Mouse (Mus musculus): ENCODE measurements at regions not wholly inside any gene's neighbourhood (a gene's known extent, or its start where the extent isn't known, plus 50 kb on each side); places are given as distances from the start of the nearest gene placed in this dataset.
A peak's percentile ranks its signal among the peaks of the same experiment; 100 is the strongest.
"Not testable (repeated sequence)": the region's sequence is repeated elsewhere in the genome, so short reads cannot be mapped to it uniquely, and the experiment has no call there.

- ATAC-seq (replicated peaks; ENCODE audit: low FRiP score) (no peak), DNase-seq (ENCODE audit: low spot score) (no peak)
- H3K27me3 ChIP-seq (replicated peaks; ENCODE audit: control insufficient read depth, insufficient read depth, low read length) = no peaks in the 10 kb centered on the region
- H3K4me2 ChIP-seq = no peak overlapping the region
- no peak overlapping the region for H3K27ac ChIP-seq (ENCODE audit: low read depth, low read length)
- no peaks in the 10 kb centered on the region for H3K4me1 ChIP-seq (replicated peaks; ENCODE audit: control insufficient read depth, insufficient read depth, low read length)
- H3K9ac ChIP-seq (ENCODE audit: low read depth, low read length) = no peak overlapping the region
- no peaks in the 10 kb centered on the region for H3K9me3 ChIP-seq (ENCODE audit: control insufficient read depth, low read length)
- no peak overlapping the region for H3K4me3 ChIP-seq (ENCODE audit: low read depth, low read length)
- 80% methylated on average over 2 of the region's 2 CpGs for WGBS
- no peaks in the 10 kb centered on the region for H3K36me3 ChIP-seq (ENCODE audit: control insufficient read depth, insufficient read depth, low read length)
Measured at GRCm38 (mm10) chr9:81312047-81312446, 321.6 kb downstream of the Htr1b start.

- ATAC-seq (replicated peaks; ENCODE audit: low FRiP score) (no peak), DNase-seq (ENCODE audit: low spot score) (no peak)
- H3K4me1 ChIP-seq (replicated peaks; ENCODE audit: control insufficient read depth, insufficient read depth, low read length) = no peaks in the 10 kb centered on the region
- H3K27me3 ChIP-seq (replicated peaks; ENCODE audit: control insufficient read depth, insufficient read depth, low read length) = no peaks in the 10 kb centered on the region
- no peak overlapping the region for H3K9ac ChIP-seq (ENCODE audit: low read depth, low read length)
- no peaks in the 10 kb centered on the region for H3K9me3 ChIP-seq (ENCODE audit: control insufficient read depth, low read length)
- no peak overlapping the region for H3K4me3 ChIP-seq (ENCODE audit: low read depth, low read length)
- WGBS = 76% methylated on average over 6 of the region's 6 CpGs
- H3K27ac ChIP-seq (ENCODE audit: low read depth, low read length) = no peak overlapping the region
- H3K4me2 ChIP-seq = no peak overlapping the region
- no peaks in the 10 kb centered on the region for H3K36me3 ChIP-seq (ENCODE audit: control insufficient read depth, insufficient read depth, low read length)
Measured at GRCm38 (mm10) chr9:81308532-81309191, 325.0 kb downstream of the Htr1b start.

- no peak overlapping the region for H3K9ac ChIP-seq (ENCODE audit: low read depth, low read length)
- no peak overlapping the region for H3K27ac ChIP-seq (ENCODE audit: low read depth, low read length)
- DNase-seq (ENCODE audit: low spot score) (no peak), ATAC-seq (replicated peaks; ENCODE audit: low FRiP score) (no peak)
- H3K4me3 ChIP-seq (ENCODE audit: low read depth, low read length) = no peak overlapping the region
- H3K27me3 ChIP-seq (replicated peaks; ENCODE audit: control insufficient read depth, insufficient read depth, low read length) = no peaks in the 10 kb centered on the region
- H3K9me3 ChIP-seq (ENCODE audit: control insufficient read depth, low read length) = no peaks in the 10 kb centered on the region
- WGBS = 87% methylated on average over 2 of the region's 2 CpGs
- H3K36me3 ChIP-seq (ENCODE audit: control insufficient read depth, insufficient read depth, low read length) = no peaks in the 10 kb centered on the region
- no peak overlapping the region for H3K4me2 ChIP-seq
- no peaks in the 10 kb centered on the region for H3K4me1 ChIP-seq (replicated peaks; ENCODE audit: control insufficient read depth, insufficient read depth, low read length)
Measured at GRCm38 (mm10) chr9:81305437-81306046, 328.1 kb downstream of the Htr1b start.

GRCm38 (mm10) chr9:81275751-81276150 lies 357.9 kb downstream of the Htr1b start:
- no peak for ATAC-seq (replicated peaks; ENCODE audit: low FRiP score)
- H3K4me1 ChIP-seq (replicated peaks; ENCODE audit: control insufficient read depth, insufficient read depth, low read length) = no peaks in the 10 kb centered on the region
- H3K4me3 ChIP-seq (ENCODE audit: low read depth, low read length) = no peak overlapping the region
- no peaks in the 10 kb centered on the region for H3K27me3 ChIP-seq (replicated peaks; ENCODE audit: control insufficient read depth, insufficient read depth, low read length)
- no peak overlapping the region for H3K27ac ChIP-seq (ENCODE audit: low read depth, low read length)
- DNase-seq (ENCODE audit: low spot score) = no peak
- no peaks in the 10 kb centered on the region for H3K9me3 ChIP-seq (ENCODE audit: control insufficient read depth, low read length)
- H3K9ac ChIP-seq (ENCODE audit: low read depth, low read length) = no peak overlapping the region
- WGBS = 79% methylated on average over 2 of the region's 2 CpGs
- no peak overlapping the region for H3K4me2 ChIP-seq
- H3K36me3 ChIP-seq (ENCODE audit: control insufficient read depth, insufficient read depth, low read length) = no peaks in the 10 kb centered on the region

- no peaks in the 10 kb centered on the region for H3K9me3 ChIP-seq (ENCODE audit: control insufficient read depth, low read length)
- DNase-seq (ENCODE audit: low spot score) = no peak
- H3K27me3 ChIP-seq (replicated peaks; ENCODE audit: control insufficient read depth, insufficient read depth, low read length) = no peaks in the 10 kb centered on the region
- H3K4me3 ChIP-seq (ENCODE audit: low read depth, low read length) = no peak overlapping the region
- no peak overlapping the region for H3K9ac ChIP-seq (ENCODE audit: low read depth, low read length)
- 48% methylated on average over 1 of the region's 1 CpGs for WGBS
- no peak for ATAC-seq (replicated peaks; ENCODE audit: low FRiP score)
- no peaks in the 10 kb centered on the region for H3K36me3 ChIP-seq (ENCODE audit: control insufficient read depth, insufficient read depth, low read length)
- H3K27ac ChIP-seq (ENCODE audit: low read depth, low read length) = no peak overlapping the region
- H3K4me2 ChIP-seq = no peak overlapping the region
- H3K4me1 ChIP-seq (replicated peaks; ENCODE audit: control insufficient read depth, insufficient read depth, low read length) = no peaks in the 10 kb centered on the region
Measured at GRCm38 (mm10) chr9:81275336-81275735, 358.3 kb downstream of the Htr1b start.

GRCm38 (mm10) chr9:81224957-81225356 lies 408.7 kb downstream of the Htr1b start:
- not testable (repeated sequence) for H3K4me3 ChIP-seq (ENCODE audit: low read depth, low read length); H3K27ac ChIP-seq (ENCODE audit: low read depth, low read length); H3K9me3 ChIP-seq (ENCODE audit: control insufficient read depth, low read length); H3K36me3 ChIP-seq (ENCODE audit: control insufficient read depth, insufficient read depth, low read length); DNase-seq (ENCODE audit: low spot score); H3K4me1 ChIP-seq (replicated peaks; ENCODE audit: control insufficient read depth, insufficient read depth, low read length); ATAC-seq (replicated peaks; ENCODE audit: low FRiP score); H3K27me3 ChIP-seq (replicated peaks; ENCODE audit: control insufficient read depth, insufficient read depth, low read length); H3K4me2 ChIP-seq; H3K9ac ChIP-seq (ENCODE audit: low read depth, low read length)
- 93% methylated on average over 2 of the region's 2 CpGs for WGBS

- no peak overlapping the region for H3K4me2 ChIP-seq
- H3K9ac ChIP-seq (ENCODE audit: low read depth, low read length) = no peak overlapping the region
- no peaks in the 10 kb centered on the region for H3K27me3 ChIP-seq (replicated peaks; ENCODE audit: control insufficient read depth, insufficient read depth, low read length)
- ATAC-seq (replicated peaks; ENCODE audit: low FRiP score) = no peak
- no peak overlapping the region for H3K27ac ChIP-seq (ENCODE audit: low read depth, low read length)
- no peaks in the 10 kb centered on the region for H3K9me3 ChIP-seq (ENCODE audit: control insufficient read depth, low read length)
- no peaks in the 10 kb centered on the region for H3K4me1 ChIP-seq (replicated peaks; ENCODE audit: control insufficient read depth, insufficient read depth, low read length)
- DNase-seq (ENCODE audit: low spot score) = no peak
- no peaks in the 10 kb centered on the region for H3K36me3 ChIP-seq (ENCODE audit: control insufficient read depth, insufficient read depth, low read length)
- H3K4me3 ChIP-seq (ENCODE audit: low read depth, low read length) = no peak overlapping the region
- WGBS = 59% methylated on average over 1 of the region's 1 CpGs
Measured at GRCm38 (mm10) chr9:81217938-81218337, 415.7 kb downstream of the Htr1b start.

- no peaks in the 10 kb centered on the region for H3K36me3 ChIP-seq (ENCODE audit: control insufficient read depth, insufficient read depth, low read length)
- no peaks in the 10 kb centered on the region for H3K4me1 ChIP-seq (replicated peaks; ENCODE audit: control insufficient read depth, insufficient read depth, low read length)
- no peak overlapping the region for H3K4me3 ChIP-seq (ENCODE audit: low read depth, low read length)
- DNase-seq (ENCODE audit: low spot score) (no peak), ATAC-seq (replicated peaks; ENCODE audit: low FRiP score) (no peak; the same call in 1 of the 2 replicates)
- H3K27me3 ChIP-seq (replicated peaks; ENCODE audit: control insufficient read depth, insufficient read depth, low read length) = no peaks in the 10 kb centered on the region
- H3K9ac ChIP-seq (ENCODE audit: low read depth, low read length) = no peak overlapping the region
- no peak overlapping the region for H3K4me2 ChIP-seq
- no peak overlapping the region for H3K27ac ChIP-seq (ENCODE audit: low read depth, low read length)
- WGBS = 38% methylated on average over 5 of the region's 5 CpGs
- H3K9me3 ChIP-seq (ENCODE audit: control insufficient read depth, low read length) = no peaks in the 10 kb centered on the region
Measured at GRCm38 (mm10) chr9:81215601-81216141, 418.0 kb downstream of the Htr1b start.

GRCm38 (mm10) chr9:81214692-81215091 lies 418.9 kb downstream of the Htr1b start:
- H3K27me3 ChIP-seq (replicated peaks; ENCODE audit: control insufficient read depth, insufficient read depth, low read length) = no peaks in the 10 kb centered on the region
- H3K9me3 ChIP-seq (ENCODE audit: control insufficient read depth, low read length) = no peaks in the 10 kb centered on the region
- DNase-seq (ENCODE audit: low spot score) (no peak), ATAC-seq (replicated peaks; ENCODE audit: low FRiP score) (peak; percentile 77)
- no peak overlapping the region for H3K4me2 ChIP-seq
- no peaks in the 10 kb centered on the region for H3K4me1 ChIP-seq (replicated peaks; ENCODE audit: control insufficient read depth, insufficient read depth, low read length)
- H3K36me3 ChIP-seq (ENCODE audit: control insufficient read depth, insufficient read depth, low read length) = no peaks in the 10 kb centered on the region
- no peak overlapping the region for H3K4me3 ChIP-seq (ENCODE audit: low read depth, low read length)
- no peak overlapping the region for H3K9ac ChIP-seq (ENCODE audit: low read depth, low read length)
- 44% methylated on average over 5 of the region's 5 CpGs for WGBS
- no peak overlapping the region for H3K27ac ChIP-seq (ENCODE audit: low read depth, low read length)
